Mouse (Mus musculus) lung, adult 18-20 months (tissue): Measurements from ENCODE around the gene Pde4b.
"Not testable (repeated sequence)": the region's sequence is repeated elsewhere in the genome, so short reads cannot be mapped to it uniquely, and the experiment has no call there.

Experiments used
- DNase-seq, 2 experiments: peaks; one replicate each; pipeline ENCODE4 v3.0.0; 2022; ENCODE audit warnings: mixed read lengths in 2 of 2

The Pde4b gene

DNA sequence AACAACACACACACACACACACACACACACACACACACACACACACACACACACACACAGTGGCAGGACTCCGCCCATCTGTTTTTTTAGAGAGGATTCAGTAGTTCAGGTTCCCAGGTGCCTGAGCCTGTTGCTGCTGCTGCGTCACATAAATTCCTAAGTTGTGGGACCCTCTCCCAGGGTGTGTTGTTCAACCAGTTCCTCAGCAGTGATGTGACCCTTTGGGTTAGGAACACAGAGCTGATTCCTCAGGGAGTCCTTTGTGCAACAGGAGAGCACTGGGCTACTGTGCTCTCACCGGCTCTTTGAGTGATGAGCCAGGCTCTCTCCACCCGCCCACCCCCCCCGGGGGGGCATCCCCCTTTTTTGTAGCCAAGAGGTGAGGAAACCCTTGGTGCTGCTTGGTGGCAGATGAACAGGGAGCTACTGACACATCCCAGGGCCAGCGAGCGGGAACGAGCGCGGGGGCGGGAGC is at the start of gene Pde4b:
Gene Pde4b (plus strand): TSS at position 453 of the 475 bp plus-strand sequence.
- DNase-seq = no peak

DNA sequence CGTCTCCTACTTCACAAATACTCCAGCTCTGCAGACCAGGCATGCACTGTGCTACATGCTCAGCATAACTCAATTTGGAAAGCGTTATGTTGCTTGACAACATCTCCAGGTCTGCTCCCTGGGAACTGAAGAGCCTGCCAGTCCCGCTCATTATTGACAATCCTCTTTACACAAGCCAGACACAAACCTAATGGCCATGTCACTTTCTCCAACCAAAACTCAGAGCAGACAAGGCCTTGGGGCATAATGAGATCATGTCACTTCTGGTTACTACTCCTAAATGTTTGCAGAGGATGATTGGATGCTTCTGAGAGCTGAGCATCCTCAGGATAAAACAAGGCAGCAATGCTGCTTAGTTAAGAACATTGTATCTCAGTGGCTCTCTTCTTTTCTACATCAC is 47.2 kb upstream of the Pde4b start:
- no peak for DNase-seq

DNA sequence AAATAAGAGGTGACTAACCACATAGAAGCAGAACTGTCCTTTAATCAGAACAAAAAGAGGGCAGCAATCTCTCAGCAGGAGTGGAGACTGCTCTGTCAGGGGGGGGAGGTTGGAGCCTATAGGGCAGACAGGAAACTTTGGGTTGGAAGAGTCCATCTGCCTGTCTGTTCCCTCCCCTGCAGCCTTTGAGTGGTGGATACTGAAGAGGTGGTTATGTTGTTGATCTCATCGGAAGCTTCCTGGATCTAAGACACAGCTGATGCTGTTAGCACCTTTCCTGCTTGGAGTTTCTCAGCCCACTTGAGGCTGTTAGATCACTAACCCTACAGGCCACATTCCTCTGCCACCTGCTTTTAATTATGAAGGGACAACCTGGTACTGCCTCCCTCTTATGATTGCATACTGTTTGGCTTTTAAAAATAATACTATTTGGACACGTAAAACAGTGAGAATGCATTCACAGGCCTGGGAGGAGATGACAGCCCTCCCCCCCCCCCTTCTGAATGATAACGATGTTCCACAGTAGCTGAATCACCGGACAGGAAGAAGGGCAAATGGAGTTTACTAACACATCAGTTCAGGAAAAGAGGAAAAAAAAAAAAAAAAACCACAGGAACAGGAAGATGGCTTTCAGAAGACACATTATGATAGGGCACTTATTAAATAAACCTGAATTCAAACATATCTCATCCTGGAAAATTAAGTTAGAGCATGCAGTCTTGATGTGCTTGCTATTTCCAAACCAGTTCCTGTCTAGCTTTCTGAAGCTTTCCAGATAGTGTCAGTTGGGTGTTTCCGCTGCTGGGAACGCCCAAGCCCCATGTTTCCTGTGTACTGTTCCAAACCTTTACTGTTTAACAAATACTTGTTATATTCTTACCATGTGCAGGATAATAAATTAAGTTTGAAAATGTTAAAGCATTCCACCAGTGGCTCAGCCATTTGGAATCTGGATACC is 41.9 kb upstream of the Pde4b start:
- DNase-seq = peak; percentile 40 to 53

DNA sequence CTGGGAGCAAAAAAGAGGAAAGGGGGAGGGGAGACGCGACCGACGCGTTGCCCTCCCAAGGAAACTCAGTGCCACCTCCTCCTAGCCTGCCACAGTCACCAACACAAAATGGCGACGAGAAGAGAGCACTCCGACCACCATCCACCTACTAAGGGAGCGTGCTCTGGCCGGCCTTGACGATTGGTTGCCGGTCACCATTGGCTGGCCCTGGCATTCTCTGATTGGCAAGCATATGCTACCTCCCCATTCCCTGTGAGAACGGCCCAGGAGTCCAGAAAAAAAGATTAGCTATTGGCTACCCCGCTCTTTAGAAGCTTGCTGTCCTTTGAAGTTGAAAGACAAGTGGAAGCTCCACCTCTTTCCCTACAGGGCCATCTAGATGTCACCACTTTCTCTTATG is 38.0 kb upstream of the Pde4b start:
- DNase-seq = not testable (repeated sequence)

DNA sequence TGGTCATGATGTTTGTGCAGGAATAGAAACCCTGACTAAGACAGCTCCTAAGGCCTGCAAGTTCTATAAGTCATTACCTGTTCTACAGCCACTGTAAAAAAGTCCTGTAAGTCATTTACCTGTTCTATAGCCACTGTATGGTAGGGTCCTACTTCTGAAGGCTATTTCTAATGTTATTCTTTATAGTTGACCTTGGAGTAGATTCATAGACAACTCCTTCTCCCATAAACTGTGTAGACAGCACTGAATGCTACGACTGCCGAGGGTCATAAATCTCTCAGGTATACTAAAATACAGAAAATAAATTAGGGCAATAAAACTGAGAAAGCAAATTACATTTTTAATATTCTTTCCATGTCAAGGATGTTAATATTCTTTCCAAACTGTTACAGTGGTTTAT is 26.0 kb upstream of the Pde4b start:
- DNase-seq = no peak

DNA sequence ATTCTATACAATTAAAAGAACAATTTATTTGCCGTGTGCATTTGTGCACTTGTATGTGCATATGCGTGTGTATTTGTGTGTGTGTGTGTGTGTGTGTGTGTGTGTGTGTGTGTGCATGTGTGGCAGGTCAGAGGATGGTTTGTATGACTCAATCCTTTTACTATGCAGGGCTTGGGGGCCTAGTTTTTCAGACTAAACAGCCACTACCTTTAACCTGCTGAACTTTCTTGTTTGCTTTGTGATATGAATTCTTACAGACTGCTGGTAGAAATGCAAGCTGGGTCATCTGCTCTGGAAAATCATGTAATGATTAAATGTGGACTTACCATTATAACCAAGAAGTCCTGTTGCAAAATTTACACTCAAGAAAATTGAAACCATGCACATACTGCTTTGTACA is 18.0 kb upstream of the Pde4b start:
- DNase-seq = no peak

DNA sequence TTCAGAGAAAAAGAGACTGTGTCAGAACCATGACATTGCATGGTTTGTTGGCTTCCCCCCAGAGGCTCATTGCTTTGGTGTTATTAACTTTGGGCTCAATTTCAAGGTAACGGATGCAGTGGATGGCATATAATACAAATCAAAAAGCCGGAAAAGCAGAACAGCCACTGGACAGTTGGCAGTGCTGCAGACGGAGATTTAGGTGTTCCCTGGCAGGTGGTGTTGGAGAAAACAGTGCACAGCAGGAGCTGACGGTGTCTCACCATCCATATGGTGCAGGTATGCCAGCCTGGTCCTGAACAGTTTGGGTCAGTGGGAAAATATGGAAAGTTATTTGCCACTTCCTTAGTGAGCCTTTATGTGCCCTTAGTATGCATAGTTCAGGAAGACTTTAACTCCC is 1.0 kb upstream of the Pde4b start:
- DNase-seq = no peak

DNA sequence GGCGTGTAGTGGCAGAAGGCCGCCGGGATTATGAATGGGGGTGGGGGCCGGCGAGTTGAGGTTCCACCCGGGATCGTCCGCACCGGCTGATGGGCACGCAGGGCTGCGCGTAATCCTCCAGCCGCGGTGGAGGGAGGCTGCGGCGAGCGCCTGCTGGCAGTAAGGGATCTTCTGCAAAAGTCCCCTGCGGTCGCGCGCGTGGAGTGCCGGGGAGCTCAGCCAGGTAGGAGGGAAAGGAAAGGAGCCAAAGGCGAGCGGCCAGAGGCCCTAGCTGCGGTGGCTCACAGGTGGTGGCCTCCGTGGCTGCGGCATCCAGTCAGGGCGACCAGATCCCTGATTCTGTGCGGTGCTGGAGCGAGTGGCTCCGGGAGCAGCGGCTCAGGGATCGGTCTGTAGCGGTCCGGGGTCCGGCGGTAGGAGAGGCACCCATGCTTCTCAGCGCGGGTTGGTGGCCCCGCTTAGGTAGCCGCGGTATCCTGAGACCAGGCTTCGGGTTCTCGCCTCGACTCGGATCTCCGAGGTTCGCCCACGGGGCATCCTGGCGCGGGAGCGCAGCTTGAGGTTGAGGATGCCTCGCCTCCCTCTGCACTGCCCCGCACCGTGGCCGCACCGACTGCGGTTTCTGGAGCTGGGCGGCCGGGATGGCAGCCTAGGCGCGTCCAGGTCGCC is 357 bp downstream of the Pde4b start:
- DNase-seq = peak in 1 of 2 experiments; percentile 0

DNA sequence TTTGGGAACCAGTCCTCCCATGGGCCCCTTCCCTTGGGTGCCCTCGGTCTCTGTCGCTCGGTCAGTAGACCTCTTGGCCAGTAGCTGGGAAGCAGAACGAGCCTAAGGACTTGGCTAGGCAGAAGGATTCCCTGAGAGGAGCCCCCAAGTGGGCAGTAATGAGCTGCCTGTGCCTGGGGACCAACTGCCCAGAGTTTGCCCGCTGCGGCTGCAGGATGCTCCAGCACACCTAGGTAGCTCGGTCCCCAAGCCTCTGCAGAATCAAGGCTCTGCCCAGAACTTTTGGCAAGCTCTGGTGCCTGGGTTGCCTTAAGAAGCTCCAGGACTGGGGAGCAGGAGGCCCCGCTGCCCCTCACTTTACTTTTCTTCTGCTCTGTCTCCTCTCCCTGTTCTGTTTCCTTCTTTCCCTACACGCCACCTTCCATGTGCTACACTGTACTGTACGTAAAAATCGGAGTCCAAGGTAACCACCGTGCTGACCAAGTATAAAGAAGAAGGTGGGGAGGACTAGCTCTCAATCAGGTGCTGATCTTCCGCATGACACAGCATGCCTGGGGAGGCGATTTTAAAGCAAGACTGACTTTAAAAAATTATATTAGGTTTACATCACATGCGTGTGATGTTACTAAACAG is 1.0 kb downstream of the Pde4b start:
- peak in 1 of 2 experiments; percentile 1 for DNase-seq

DNA sequence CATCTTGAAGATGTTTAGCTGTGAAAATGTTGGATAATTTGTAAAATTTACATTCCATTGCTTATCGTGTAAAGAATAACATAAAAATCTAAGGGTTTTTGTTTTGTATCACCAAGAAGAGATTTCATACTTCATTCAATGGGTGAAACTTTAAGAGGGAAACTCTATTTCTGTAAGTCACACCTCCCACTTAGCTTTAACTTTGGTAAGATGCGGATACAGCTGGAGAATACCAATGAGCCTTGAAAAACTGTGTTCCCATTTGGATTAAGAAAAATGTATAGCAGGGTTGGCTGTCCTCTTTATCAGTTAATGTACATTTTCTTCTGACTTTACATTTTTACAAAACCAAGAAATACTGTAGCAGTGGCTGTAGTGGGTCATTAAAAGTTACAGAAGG is 8.5 kb downstream of the Pde4b start:
- no peak for DNase-seq

DNA sequence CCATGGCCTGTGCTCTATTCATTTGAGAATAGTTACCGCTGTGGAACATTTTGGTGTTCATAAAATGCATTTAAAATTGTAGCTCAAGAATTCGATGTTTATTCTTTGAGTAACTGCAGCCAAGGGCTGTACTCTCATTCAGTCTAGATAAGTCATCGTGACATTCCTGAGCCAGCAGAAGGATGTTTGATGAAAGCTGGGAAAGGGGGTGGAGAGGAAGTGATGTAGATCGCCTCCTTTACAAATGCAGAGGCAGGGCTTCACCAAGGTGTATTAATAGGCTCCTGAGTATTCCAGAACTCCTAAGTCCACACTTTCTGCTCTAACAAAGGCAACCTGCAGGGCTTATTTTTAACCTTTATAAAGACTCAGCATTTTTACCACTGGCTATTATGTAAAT is 14.9 kb downstream of the Pde4b start:
- DNase-seq = peak in 1 of 2 experiments; percentile 9

DNA sequence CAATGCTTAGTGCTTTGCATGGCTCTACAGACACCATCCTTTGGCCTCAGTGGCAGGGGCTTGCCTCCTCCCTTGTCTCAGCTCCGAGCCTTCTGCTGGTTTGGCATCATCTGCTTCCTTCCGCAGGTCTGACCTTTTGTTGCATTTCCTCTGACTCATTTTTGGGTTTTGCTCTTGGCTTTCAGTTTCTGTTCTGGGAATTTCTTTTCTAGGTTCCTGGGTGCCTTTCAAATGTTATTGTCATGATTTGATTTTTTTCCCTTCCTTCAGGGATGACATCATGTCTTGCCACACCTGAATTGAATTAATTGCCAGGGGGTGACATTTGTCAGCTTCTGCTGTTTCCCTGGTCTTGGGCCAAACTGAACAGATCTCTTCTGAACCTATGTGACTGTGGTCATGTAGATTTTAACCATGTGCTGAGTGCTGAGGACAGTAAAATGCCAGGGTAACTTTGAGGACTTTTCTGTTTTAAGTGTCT is 17.2 kb downstream of the Pde4b start:
- DNase-seq = peak in 1 of 2 experiments; percentile 23

DNA sequence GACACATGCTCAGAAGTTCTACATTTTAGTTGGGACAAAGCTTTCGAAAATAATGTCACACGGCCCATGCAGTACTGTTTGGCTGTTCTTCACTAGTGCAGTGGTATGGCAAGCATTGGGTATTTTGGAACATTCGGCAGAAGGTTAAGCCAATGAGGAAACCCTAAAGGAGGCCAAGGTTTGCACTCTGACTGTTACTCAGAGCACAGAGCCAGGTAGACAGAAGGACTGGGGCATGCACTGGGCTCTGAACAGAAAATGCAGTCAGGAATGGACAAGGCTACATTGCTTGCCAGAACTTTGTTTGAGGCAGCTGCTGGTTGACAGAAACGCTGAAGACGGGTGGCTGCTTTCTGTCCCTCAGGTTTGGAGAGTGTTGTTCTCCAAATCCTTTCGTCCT is 19.4 kb downstream of the Pde4b start:
- no peak for DNase-seq

DNA sequence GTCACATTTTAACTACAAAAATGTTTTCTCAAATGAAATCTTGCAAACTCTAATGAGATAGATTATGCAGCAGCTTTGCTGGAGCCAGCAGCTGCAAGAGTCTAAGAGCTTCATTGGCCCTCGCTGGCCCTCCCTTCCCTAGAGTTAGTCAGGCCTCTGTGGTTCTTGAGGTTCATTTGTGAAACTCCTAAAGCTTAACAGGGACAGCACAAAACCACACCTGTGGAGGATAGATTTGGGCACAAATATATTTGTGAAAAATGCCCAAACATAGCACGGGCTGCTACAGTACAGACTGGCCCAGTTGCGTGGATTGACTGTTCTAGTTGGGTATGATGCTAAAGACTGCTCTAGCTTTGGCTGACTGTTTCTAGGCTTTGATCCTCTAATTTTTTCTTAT is 32.1 kb downstream of the Pde4b start:
- no peak for DNase-seq

DNA sequence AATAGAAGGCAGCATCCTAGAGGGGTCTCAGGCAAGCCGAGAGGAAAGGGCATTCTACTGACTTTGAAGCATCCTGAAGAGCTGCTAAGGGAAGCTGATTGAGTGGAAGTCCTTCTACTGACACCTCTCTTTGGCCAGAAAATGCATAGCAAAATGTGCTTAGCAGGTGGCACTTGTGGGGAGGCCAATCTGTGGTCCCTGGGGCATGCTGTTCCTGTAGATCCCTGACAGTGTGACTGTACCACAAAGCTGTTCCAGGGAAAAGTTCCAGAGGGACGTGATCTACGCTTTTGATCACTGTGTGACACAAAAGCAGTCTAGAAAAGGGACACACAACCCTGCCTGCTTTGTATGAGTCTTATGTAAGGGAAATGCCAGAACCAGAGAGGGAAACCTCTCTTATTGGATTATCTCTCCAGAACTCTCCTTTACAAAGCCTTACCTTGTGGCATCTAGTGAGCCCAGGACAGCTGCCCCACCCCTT is 49.1 kb downstream of the Pde4b start:
- DNase-seq = no peak

DNA sequence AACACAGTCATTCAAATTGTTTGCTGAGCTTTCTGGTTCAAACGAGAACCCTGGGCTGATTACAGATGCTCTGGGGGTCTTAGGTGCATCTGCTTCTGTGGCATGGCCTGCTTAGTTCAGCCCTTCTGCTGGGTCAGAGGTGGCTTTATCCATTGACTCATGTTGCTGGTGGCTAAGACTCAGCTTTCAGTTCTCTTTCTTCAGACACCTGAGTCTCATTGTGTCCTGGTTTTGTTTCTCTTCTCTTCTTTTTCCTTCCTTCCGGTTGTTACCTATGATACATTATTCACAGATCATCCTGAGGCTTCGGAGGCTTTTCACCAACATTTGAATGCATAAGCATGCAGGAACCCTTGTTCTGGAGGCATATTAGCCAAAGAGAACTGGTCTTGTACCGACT is 51.0 kb downstream of the Pde4b start:
- no peak for DNase-seq

DNA sequence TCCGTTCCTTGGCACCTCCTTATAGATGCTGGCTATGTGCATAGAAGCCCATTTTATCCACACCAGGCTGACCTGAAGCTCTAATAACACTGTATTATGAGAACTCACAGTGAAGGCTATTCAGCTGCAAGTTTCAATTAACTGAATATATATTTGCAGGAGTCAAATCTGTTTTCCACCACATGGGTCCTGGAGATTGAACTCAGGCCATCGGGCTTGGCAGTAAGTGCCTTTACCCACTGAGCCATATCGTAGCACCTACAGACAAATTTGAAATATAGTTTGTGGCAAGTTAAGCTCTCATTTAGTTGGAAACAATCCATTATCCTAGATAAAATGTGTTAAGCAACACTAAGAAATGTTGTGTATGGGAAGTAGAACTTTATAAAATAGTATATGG is 53.9 kb downstream of the Pde4b start:
- DNase-seq = no peak

DNA sequence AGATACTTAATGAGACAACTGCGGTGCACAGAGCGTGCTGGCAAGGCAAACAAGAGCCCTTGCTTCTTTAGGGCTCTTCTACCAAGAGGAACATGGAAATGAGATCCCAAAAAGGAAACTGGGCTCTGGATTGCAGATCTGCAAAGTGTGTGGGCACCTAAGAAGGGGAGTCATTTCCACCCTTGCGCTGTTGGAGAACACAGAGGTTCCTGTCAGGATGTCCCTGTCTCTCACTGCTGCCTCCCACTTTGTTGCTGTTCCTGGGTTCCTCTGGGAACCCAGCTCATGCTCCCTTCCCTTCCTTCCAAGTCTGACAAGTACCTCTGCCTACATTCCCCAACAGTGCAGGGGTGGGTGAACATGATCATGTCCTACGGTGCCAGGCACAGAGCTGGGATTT is 61.4 kb downstream of the Pde4b start:
- no peak for DNase-seq

DNA sequence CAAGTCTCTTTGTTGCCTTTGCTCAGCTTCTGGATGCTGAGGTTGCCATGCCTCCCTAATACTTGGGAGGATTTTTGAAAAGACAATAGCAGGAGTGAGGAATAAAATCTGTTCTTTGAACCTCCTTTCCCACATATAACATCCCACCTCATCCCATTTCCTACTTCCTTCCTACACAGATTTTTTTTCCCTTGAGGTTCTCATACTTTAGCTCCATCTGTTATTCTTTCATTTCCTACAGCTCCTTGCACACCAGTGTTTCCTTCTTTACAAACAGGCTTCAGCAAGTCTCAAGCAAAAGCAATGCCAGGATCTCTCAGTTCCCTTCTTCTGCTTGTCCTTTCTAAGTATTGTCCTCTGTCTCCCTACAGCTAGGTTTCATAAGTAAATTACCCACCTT is 71.8 kb downstream of the Pde4b start:
- DNase-seq = no peak

DNA sequence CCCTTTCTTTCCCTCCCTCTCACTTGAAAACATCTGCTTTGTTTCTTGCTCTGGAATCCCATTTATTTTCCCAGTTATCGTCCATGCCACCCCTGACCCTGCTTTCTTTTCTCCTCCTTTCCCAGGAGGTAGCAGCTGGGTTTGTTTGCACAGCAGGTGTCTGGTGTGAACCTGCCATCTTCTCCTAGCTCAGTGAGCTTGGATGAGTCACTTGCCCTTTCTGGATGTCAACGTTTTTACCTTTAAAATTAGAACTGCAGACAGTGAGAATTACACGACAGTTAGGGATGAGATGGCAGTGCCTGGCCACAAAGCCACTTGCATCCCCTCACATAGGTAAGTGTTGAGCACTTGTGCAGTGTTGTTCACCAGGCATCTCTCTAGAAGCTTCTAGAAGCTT is 84.3 kb downstream of the Pde4b start:
- DNase-seq = no peak

DNA sequence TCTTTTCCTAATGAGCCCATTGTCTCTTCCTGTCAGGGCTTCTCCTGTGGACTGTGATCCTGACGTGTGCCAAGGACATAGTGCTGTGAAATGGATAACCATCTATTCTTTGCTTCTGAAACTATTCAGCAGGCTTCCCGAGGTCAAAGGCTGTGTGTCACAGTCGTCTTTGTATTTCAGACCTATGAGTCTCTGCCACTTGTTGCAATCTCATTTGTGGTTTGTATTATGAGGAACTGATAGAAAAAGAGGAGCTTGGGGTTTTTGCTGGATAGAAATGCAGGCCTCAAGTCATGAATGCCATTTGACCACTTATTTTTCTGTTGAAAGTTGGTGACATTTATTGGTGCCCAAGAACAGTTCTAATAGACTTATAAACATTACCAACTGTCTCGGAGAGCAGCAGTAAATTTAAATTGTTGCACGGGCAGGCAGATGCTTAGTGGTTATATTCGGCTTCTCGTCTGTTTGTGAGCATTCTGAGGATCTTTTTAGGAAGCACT is 85.4 kb downstream of the Pde4b start:
- peak in 1 of 2 experiments; percentile 3 for DNase-seq

DNA sequence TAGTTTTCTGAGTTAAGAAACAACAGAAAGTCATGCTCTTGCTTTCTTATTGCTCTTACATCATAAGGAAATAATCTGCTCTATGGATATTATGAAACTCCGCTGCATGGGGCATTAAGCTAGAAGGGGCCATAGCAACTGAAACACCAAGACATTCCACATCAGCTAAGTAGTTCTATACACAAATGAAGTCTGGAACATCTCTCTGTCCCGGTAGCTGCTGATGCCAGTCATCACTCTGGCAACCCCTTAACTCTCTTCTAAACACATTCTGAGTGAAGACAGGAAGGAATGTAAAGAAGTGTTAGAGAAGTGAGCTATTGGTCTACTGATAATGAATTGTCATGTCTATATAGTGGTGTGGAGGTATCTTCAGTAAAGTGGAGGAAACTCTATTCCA is 88.6 kb downstream of the Pde4b start:
- no peak for DNase-seq

DNA sequence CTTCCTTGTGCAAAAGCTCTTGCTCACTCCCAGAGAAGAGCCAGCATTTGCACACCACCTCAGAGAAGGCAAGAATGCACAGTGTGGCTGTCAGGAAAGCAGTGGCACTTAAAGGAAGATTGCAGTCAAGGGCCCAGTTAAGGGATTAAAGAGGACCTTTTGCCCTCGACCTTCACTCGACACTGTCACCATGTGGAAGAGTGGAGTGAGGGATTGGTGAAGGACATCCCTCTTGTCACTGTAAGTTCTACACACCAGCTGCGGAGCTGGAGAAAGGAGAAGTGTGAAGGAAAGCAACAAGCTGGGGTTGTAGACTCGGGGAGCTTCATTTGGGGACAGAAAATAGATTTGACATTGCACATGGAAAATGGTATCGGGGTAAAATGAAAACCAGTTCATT is 89.9 kb downstream of the Pde4b start:
- DNase-seq = no peak
